Mouse (Mus musculus) lung, embryonic 14.5 days (tissue): Measurements from ENCODE around the gene Gm5127. TPM values are rescaled to one million over a fixed set of nuclear protein-coding genes. Genes with fewer than 3 reads are reported as not detected.

Experiments used
- ATAC-seq: fragments of 200-750 bp; cut with Nextera tagmentation; 2 replicates; pipeline ENCODE4 v1.8.0; 2017; ENCODE audit warnings: mild to moderate bottlenecking, moderate TSS enrichment, moderate library complexity; ENCODE audit not compliant: insufficient read depth
- DNase-seq: peaks from one replicate; pipeline ENCODE4 v3.0.0-alpha.2; 2015
- H3K27ac ChIP-seq: fragments of 300-500 bp; sonication (generic); 2 replicates; pipeline ENCODE4 v1.5.1; 2014; ENCODE audit warnings: low read depth, mild to moderate bottlenecking, moderate library complexity
- H3K27me3 ChIP-seq: fragments of 300-500 bp; sonication (generic); 2 replicates; pipeline ENCODE4 v1.6.1; 2014; ENCODE audit warnings: low read length, control low read depth; ENCODE audit not compliant: insufficient read depth
- H3K36me3 ChIP-seq: fragments of 300-500 bp; sonication (generic); 2 replicates; pipeline ENCODE4 v1.6.1; 2014; ENCODE audit warnings: control low read depth; ENCODE audit not compliant: insufficient read depth
- H3K4me1 ChIP-seq: fragments of 300-500 bp; sonication (generic); 2 replicates; pipeline ENCODE4 v1.6.1; 2014; ENCODE audit warnings: antibody characterized with exemption, control low read depth; ENCODE audit not compliant: insufficient read depth
- H3K4me2 ChIP-seq: fragments of 300-500 bp; sonication (generic); 2 replicates; pipeline ENCODE4 v1.6.1; 2014; ENCODE audit warnings: mild to moderate bottlenecking
- H3K4me3 ChIP-seq: fragments of 300-500 bp; sonication (generic); 2 replicates; pipeline ENCODE4 v1.5.1; 2014; ENCODE audit warnings: low read depth, low read length
- H3K9ac ChIP-seq: fragments of 300-500 bp; sonication (generic); 2 replicates; pipeline ENCODE4 v1.6.1; 2014
- H3K9me3 ChIP-seq: fragments of 300-500 bp; sonication (generic); 2 replicates; pipeline ENCODE4 v1.6.1; 2016; ENCODE audit warnings: low read depth, low read length, control low read depth
- CTCF ChIP-seq: IDR thresholded peaks from 2 replicates; pipeline ENCODE4 v1.5.1; 2016; ENCODE audit warnings: antibody characterized with exemption, low read depth
- WGBS: fragments of 180-500 bp; shearing (Covaris S2); extraction: QIAGEN DNeasy Blood & Tissue Kit; methylation state at CpG from one replicate; pipeline ENCODE4 v1.1.7; 2014; 5-methylcytosine and 5-hydroxymethylcytosine counted together
- microRNA-seq: library from miRNA; unstranded; fragments of <30 nt; microRNA quantifications from one replicate; pipeline ENCODE4, GENCODE M21; 2016; ENCODE audit warnings: borderline number of aligned reads
- polyA plus RNA-seq: library from polyadenylated mRNA; unstranded; fragments of >200 nt; fragmentation: Nextera tagmentation; extraction: Ambion mirVana; gene quantifications from 2 replicates; pipeline ENCODE4 v1.2.1, GENCODE M21; 2014

Gene Gm5127
- polyA plus RNA-seq, 1 experiment from 2014 or later: not detected

DNA sequence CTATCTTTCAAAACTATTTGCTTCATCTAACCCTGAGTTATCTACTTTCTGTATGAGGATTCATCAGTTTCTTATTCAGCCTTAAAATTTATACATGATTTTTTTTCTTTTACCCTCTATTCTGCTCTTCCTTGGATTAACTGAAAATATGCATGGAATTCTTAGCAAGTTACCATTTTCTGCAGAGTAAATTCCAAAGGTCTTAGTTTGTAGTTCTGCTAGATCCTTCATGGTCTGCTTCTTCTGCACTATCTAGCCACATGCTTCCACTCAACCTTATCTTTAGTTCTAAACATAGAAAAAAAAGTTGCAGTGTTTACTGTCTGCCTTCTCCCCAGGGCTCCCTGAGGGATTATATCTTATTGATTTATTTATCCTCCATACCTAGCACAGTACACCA, 79.1 kb downstream of the Gm5127 start:
- no peaks in the 10 kb centered on the region for H3K27me3 ChIP-seq
- no peak overlapping the region for H3K4me2 ChIP-seq
- H3K9me3 ChIP-seq: no peaks in the 10 kb centered on the region
- no peak for TF ChIP-seq CTCF
- ATAC-seq (no peak), DNase-seq (no peak)
- H3K9ac ChIP-seq: no peak overlapping the region
- no peaks in the 10 kb centered on the region for H3K4me1 ChIP-seq
- no peaks in the 10 kb centered on the region for H3K36me3 ChIP-seq
- no peak overlapping the region for H3K4me3 ChIP-seq
- no peak overlapping the region for H3K27ac ChIP-seq

DNA sequence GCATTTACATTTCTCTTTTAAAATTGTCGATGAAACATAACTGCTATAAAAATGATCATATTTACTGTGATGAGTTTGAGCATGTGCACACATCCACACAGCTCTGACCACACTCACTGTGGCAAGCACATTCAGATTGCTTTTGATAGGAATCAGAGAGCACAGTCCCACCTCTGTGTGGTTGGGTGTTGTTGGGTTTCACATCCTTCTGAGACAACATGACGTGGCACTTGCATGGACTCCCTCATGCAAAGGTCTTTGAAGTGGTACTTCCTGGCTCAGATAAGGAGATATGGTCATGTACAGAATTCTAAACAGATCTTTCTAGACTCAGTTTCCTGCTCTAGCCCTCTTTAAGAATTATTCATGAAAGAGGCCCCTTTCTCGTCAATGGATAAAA, 121.6 kb downstream of the Gm5127 start:
- Histone ChIP-seq H3K27ac (no peak overlapping the region), H3K4me3 (no peak overlapping the region), H3K36me3 (no peaks in the 10 kb centered on the region), H3K4me2 (no peak overlapping the region), H3K4me1 (no peaks in the 10 kb centered on the region), H3K27me3 (no peaks in the 10 kb centered on the region), H3K9ac (no peak overlapping the region), H3K9me3 (no peaks in the 10 kb centered on the region)
- WGBS: 71% methylated on average over 3 of the region's 3 CpGs
- no peak for TF ChIP-seq CTCF
- no peak for DNase-seq
- ATAC-seq: no peak

DNA sequence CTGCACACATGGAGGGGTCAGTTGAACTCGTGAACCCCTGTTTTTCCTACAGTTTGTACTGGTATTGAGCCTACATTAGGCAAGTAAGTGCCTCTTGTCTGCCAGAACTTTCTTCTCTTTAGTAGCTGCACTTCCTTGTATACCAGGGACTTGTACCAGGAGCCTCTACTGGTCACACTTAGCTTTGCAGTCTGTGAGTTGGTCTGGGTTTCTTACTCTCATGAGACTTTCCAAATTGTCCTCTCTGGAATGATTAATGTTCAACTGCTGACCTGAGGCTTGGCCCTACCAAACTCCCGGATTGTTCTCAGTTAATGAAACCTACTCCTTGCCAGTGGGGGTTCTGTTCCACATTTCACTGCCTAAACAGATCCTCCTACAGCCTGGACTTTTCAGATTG, 134.2 kb downstream of the Gm5127 start:
- peak; percentile 36; the same call in 1 of the 2 replicates for TF ChIP-seq CTCF
- Histone ChIP-seq H3K36me3 (no peaks in the 10 kb centered on the region), H3K9me3 (no peaks in the 10 kb centered on the region), H3K27me3 (no peaks in the 10 kb centered on the region), H3K27ac (no peak overlapping the region), H3K4me2 (no peak overlapping the region), H3K9ac (no peak overlapping the region), H3K4me1 (no peaks in the 10 kb centered on the region), H3K4me3 (no peak overlapping the region)
- DNase-seq (peak; percentile 39), ATAC-seq (no peak)
- WGBS: 6% methylated on average over 2 of the region's 2 CpGs

DNA sequence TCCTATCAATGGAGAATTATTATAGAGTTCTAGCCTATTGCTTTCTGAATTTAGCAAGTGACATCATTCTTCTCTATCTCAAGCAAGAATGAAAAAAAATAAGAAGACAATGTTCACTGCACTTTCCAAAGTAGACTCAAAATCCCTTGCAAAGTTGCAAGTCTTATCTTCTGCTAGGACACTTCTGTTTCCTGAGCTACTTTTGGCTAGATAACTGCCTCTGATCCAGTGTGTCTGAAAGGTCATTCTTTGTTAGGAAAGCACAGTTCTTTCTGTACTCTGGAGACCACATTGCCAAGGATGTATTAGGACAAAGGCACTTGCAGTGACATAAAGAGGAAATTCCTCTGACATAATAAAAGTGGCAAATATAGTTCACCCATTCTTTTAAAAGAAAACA, 159.3 kb downstream of the Gm5127 start:
- H3K27me3 ChIP-seq: no peaks in the 10 kb centered on the region
- H3K9me3 ChIP-seq: no peaks in the 10 kb centered on the region
- no peak overlapping the region for H3K27ac ChIP-seq
- no peaks in the 10 kb centered on the region for H3K36me3 ChIP-seq
- DNase-seq: no peak
- no peak overlapping the region for H3K4me3 ChIP-seq
- ATAC-seq: no peak
- H3K4me2 ChIP-seq: no peak overlapping the region
- TF ChIP-seq CTCF: no peak
- H3K9ac ChIP-seq: no peak overlapping the region
- no peaks in the 10 kb centered on the region for H3K4me1 ChIP-seq

DNA sequence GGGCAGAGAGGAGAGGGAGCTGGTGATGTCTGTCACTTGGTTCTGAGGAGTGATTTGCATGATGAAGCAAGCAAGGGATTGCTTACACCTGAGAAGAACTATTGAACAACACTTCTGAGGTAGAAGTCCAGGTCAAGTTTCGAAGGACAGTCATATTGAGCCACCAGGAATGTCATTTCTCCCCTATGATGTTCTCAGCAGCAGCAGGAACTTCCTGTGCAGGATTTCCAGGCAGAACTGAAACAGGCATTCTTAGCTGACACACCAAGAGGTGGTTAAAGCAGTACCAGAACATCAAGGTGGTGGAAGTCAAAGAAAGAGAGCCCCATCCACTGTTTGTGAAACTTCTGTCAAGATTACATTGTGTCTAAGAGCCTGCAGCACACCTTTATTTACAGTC, 172.3 kb downstream of the Gm5127 start:
- ATAC-seq: no peak
- TF ChIP-seq CTCF: no peak
- no peaks in the 10 kb centered on the region for H3K4me1 ChIP-seq

More for the DNA sequence above, 172.3 kb downstream of the Gm5127 start:
- WGBS: 68% methylated on average over 1 of the region's 1 CpGs
- no peak overlapping the region for H3K27ac ChIP-seq
- H3K9me3 ChIP-seq: no peaks in the 10 kb centered on the region
- no peaks in the 10 kb centered on the region for H3K36me3 ChIP-seq
- H3K4me3 ChIP-seq: no peak overlapping the region
- H3K9ac ChIP-seq: no peak overlapping the region
- H3K4me2 ChIP-seq: no peak overlapping the region
- no peaks in the 10 kb centered on the region for H3K27me3 ChIP-seq
- no peak for DNase-seq

Small RNA genes lying within 50 kb of the gene (microRNA-seq; reads per million reads assigned to microRNA genes)
- gene Gm22102: not detected

Other genes with a start within 250 kb of the Gm5127 start
- 9.9 and 10.7 TPM in 2 replicates for gene Fndc3c1, start 97.8 kb upstream of the Gm5127 start, polyA plus RNA-seq
- gene Cysltr1, start 20.5 kb downstream of the Gm5127 start, polyA plus RNA-seq: 3.5 and 4.0 TPM in 2 replicates